Mouse (Mus musculus) neural tube, embryonic 13.5 days (tissue): ENCODE measurements around the gene Thumpd3. TPM values are rescaled to one million over a fixed set of nuclear protein-coding genes. Genes with fewer than 3 reads are reported as not detected.
A peak's percentile ranks its signal among the peaks of the same experiment; 100 is the strongest.

Source experiments
- ATAC-seq: fragments of 200-750 bp; cut with Nextera tagmentation; 2 replicates; pipeline ENCODE4 v1.8.0; 2017; ENCODE audit warnings: low read depth, mild to moderate bottlenecking, moderate TSS enrichment, moderate library complexity
- H3K27ac ChIP-seq: fragments of 300-500 bp; sonication (generic); replicated peaks from 2 replicates; pipeline ENCODE4 v1.5.1; 2015; ENCODE audit warnings: moderate library complexity, mild to moderate bottlenecking, inconsistent platforms
- H3K27me3 ChIP-seq: fragments of 300-500 bp; sonication (generic); 2 replicates; pipeline ENCODE4 v1.6.1; 2015; ENCODE audit warnings: mild to moderate bottlenecking, inconsistent platforms
- H3K36me3 ChIP-seq: fragments of 300-500 bp; sonication (generic); 2 replicates; pipeline ENCODE4 v1.6.1; 2015; ENCODE audit warnings: mild to moderate bottlenecking, inconsistent platforms
- H3K4me1 ChIP-seq: fragments of 300-500 bp; sonication (generic); replicated peaks from 2 replicates; pipeline ENCODE4 v1.6.1; 2015; ENCODE audit warnings: inconsistent platforms
- H3K4me2 ChIP-seq: fragments of 300-500 bp; sonication (generic); 2 replicates; pipeline ENCODE4 v1.6.1; 2015; ENCODE audit warnings: inconsistent platforms, mild to moderate bottlenecking, moderate library complexity
- H3K4me3 ChIP-seq: fragments of 300-500 bp; sonication (generic); 2 replicates; pipeline ENCODE4 v1.5.1; 2015; ENCODE audit warnings: mild to moderate bottlenecking, inconsistent platforms
- H3K9ac ChIP-seq: fragments of 300-500 bp; sonication (generic); 2 replicates; pipeline ENCODE4 v1.6.1; 2015; ENCODE audit warnings: moderate library complexity, mild to moderate bottlenecking, inconsistent platforms
- H3K9me3 ChIP-seq: fragments of 300-500 bp; sonication (generic); 2 replicates; pipeline ENCODE4 v1.6.1; 2016; ENCODE audit warnings: inconsistent platforms
- WGBS: fragments of 180-500 bp; shearing (Covaris S2); methylation state at CpG from one replicate; pipeline ENCODE4 v1.1.7; 2015; 5-methylcytosine and 5-hydroxymethylcytosine counted together
- polyA plus RNA-seq: library from polyadenylated mRNA; unstranded; fragments of >200 nt; fragmentation: Nextera tagmentation; extraction: Ambion mirVana; gene quantifications from 2 replicates; pipeline ENCODE4 v1.2.1, GENCODE M21; 2015

Gene Thumpd3
- polyA plus RNA-seq, 1 experiment from 2014 or later: 58.8 TPM

GRCm38 (mm10) chr6:113024866-113025265 lies 21.2 kb upstream of the Thumpd3 start:
- no peak for ATAC-seq
- Histone ChIP-seq H3K4me3 (no peak overlapping the region), H3K27ac (no peak overlapping the region), H3K4me1 (peaks cover 7% of the 10 kb centered on the region; the same call in 1 of the 2 replicates), H3K27me3 (no peaks in the 10 kb centered on the region), H3K36me3 (no peaks in the 10 kb centered on the region), H3K9ac (no peak overlapping the region), H3K9me3 (no peaks in the 10 kb centered on the region), H3K4me2 (no peak overlapping the region)
- 40% methylated on average over 8 of the region's 8 CpGs for WGBS

- Histone ChIP-seq H3K4me1 (peaks cover 7% of the 10 kb centered on the region; the same call in 1 of the 2 replicates), H3K27me3 (no peaks in the 10 kb centered on the region)
These were observed 20.3 kb upstream of the Thumpd3 start for GRCm38 (mm10) chr6:113025774-113026173.

GRCm38 (mm10) chr6:113027446-113027845 lies 18.6 kb upstream of the Thumpd3 start:
- Histone ChIP-seq H3K4me1 (peaks cover 7% of the 10 kb centered on the region; the same call in 1 of the 2 replicates), H3K27ac (peak overlapping the region; percentile 33; the same call in 1 of the 2 replicates), H3K9me3 (no peaks in the 10 kb centered on the region), H3K4me3 (no peak overlapping the region), H3K4me2 (no peak overlapping the region), H3K9ac (no peak overlapping the region), H3K36me3 (no peaks in the 10 kb centered on the region), H3K27me3 (no peaks in the 10 kb centered on the region)
- no peak for ATAC-seq
- WGBS: 9% methylated on average over 2 of the region's 2 CpGs

More at GRCm38 (mm10) chr6:113025774-113026173, 20.3 kb upstream of the Thumpd3 start:
- H3K36me3 ChIP-seq: no peaks in the 10 kb centered on the region
- no peaks in the 10 kb centered on the region for H3K9me3 ChIP-seq
- H3K4me2 ChIP-seq: no peak overlapping the region
- H3K4me3 ChIP-seq: no peak overlapping the region
- H3K9ac ChIP-seq: no peak overlapping the region
- 46% methylated on average over 5 of the region's 5 CpGs for WGBS
- no peak overlapping the region for H3K27ac ChIP-seq
- no peak for ATAC-seq

- Histone ChIP-seq H3K4me1 (peaks cover 7% of the 10 kb centered on the region; the same call in 1 of the 2 replicates), H3K27me3 (no peaks in the 10 kb centered on the region), H3K36me3 (no peaks in the 10 kb centered on the region), H3K4me2 (no peak overlapping the region), H3K27ac (no peak overlapping the region), H3K9me3 (no peaks in the 10 kb centered on the region), H3K4me3 (no peak overlapping the region), H3K9ac (no peak overlapping the region)
- no peak for ATAC-seq
- WGBS: 83% methylated on average over 3 of the region's 3 CpGs
These were observed 17.0 kb upstream of the Thumpd3 start for GRCm38 (mm10) chr6:113029006-113029405.

- no peak for ATAC-seq
- no peak overlapping the region for H3K4me2 ChIP-seq
- H3K27me3 ChIP-seq: no peaks in the 10 kb centered on the region
- H3K27ac ChIP-seq: no peak overlapping the region
- 79% methylated on average over 3 of the region's 3 CpGs for WGBS
- H3K9me3 ChIP-seq: no peaks in the 10 kb centered on the region
- H3K4me3 ChIP-seq: no peak overlapping the region
- H3K36me3 ChIP-seq: no peaks in the 10 kb centered on the region
- no peak overlapping the region for H3K9ac ChIP-seq
- H3K4me1 ChIP-seq: peaks cover 5% of the 10 kb centered on the region; the same call in 1 of the 2 replicates
These were observed 15.5 kb upstream of the Thumpd3 start for GRCm38 (mm10) chr6:113030553-113030952.

- WGBS: 78% methylated on average over 10 of the region's 10 CpGs
- no peak overlapping the region for H3K4me2 ChIP-seq
- H3K4me3 ChIP-seq: no peak overlapping the region
- H3K27ac ChIP-seq: no peak overlapping the region
- no peak overlapping the region for H3K9ac ChIP-seq
- H3K9me3 ChIP-seq: no peaks in the 10 kb centered on the region
- ATAC-seq: no peak
- no peaks in the 10 kb centered on the region for H3K4me1 ChIP-seq
- H3K27me3 ChIP-seq: no peaks in the 10 kb centered on the region
- no peaks in the 10 kb centered on the region for H3K36me3 ChIP-seq
These were observed 14.9 kb upstream of the Thumpd3 start for GRCm38 (mm10) chr6:113030970-113031660.

- no peak for ATAC-seq
- H3K9ac ChIP-seq: no peak overlapping the region
- no peak overlapping the region for H3K4me2 ChIP-seq
- no peaks in the 10 kb centered on the region for H3K9me3 ChIP-seq
- WGBS: 77% methylated on average over 3 of the region's 3 CpGs
- no peak overlapping the region for H3K4me3 ChIP-seq
- H3K36me3 ChIP-seq: no peaks in the 10 kb centered on the region
- no peaks in the 10 kb centered on the region for H3K27me3 ChIP-seq
- no peak overlapping the region for H3K27ac ChIP-seq
- H3K4me1 ChIP-seq: no peaks in the 10 kb centered on the region
These were observed 13.9 kb upstream of the Thumpd3 start for GRCm38 (mm10) chr6:113032121-113032520.

- H3K4me2 ChIP-seq: no peak overlapping the region
- no peak for ATAC-seq
- H3K4me3 ChIP-seq: no peak overlapping the region
- H3K9ac ChIP-seq: no peak overlapping the region
- no peaks in the 10 kb centered on the region for H3K36me3 ChIP-seq
- no peak overlapping the region for H3K27ac ChIP-seq
- H3K9me3 ChIP-seq: no peaks in the 10 kb centered on the region
- H3K27me3 ChIP-seq: no peaks in the 10 kb centered on the region
- 83% methylated on average over 2 of the region's 2 CpGs for WGBS
- H3K4me1 ChIP-seq: peaks cover 6% of the 10 kb centered on the region
These were observed 12.8 kb upstream of the Thumpd3 start for GRCm38 (mm10) chr6:113033185-113033584.

- WGBS: 88% methylated on average over 6 of the region's 6 CpGs
- Histone ChIP-seq H3K4me3 (no peak overlapping the region), H3K27ac (no peak overlapping the region), H3K4me2 (no peak overlapping the region), H3K36me3 (no peaks in the 10 kb centered on the region), H3K9ac (no peak overlapping the region), H3K27me3 (no peaks in the 10 kb centered on the region), H3K4me1 (peaks cover 12% of the 10 kb centered on the region), H3K9me3 (no peaks in the 10 kb centered on the region)
- no peak for ATAC-seq
These were observed 11.6 kb upstream of the Thumpd3 start for GRCm38 (mm10) chr6:113034466-113034865.

GRCm38 (mm10) chr6:113036463-113037175 lies 9.4 kb upstream of the Thumpd3 start:
- H3K27me3 ChIP-seq: peaks cover 4% of the 10 kb centered on the region; the same call in 1 of the 2 replicates
- no peaks in the 10 kb centered on the region for H3K9me3 ChIP-seq
- ATAC-seq: no peak
- H3K27ac ChIP-seq: no peak overlapping the region
- 57% methylated on average over 4 of the region's 4 CpGs for whole genome bisulfite sequencing
- no peaks in the 10 kb centered on the region for H3K36me3 ChIP-seq
- no peak overlapping the region for H3K9ac ChIP-seq
- H3K4me3 ChIP-seq: no peak overlapping the region
- H3K4me2 ChIP-seq: no peak overlapping the region
- H3K4me1 ChIP-seq: peaks cover 12% of the 10 kb centered on the region

- Histone ChIP-seq H3K27me3 (peaks cover 4% of the 10 kb centered on the region; the same call in 1 of the 2 replicates), H3K27ac (peak overlapping the region; percentile 52; the same call in 1 of the 2 replicates), H3K9ac (peak overlapping the region; percentile 47), H3K4me2 (peak overlapping the region; percentile 53), H3K9me3 (no peaks in the 10 kb centered on the region), H3K4me3 (peak overlapping the region; percentile 24), H3K4me1 (peaks cover 12% of the 10 kb centered on the region), H3K36me3 (no peaks in the 10 kb centered on the region)
- ATAC-seq: peak; percentile 56; the same call in 1 of the 2 replicates
- WGBS: 7% methylated on average over 19 of the region's 19 CpGs
These were observed 7.9 kb upstream of the Thumpd3 start for GRCm38 (mm10) chr6:113037946-113038734.

- Histone ChIP-seq H3K9ac (peak overlapping the region; percentile 47), H3K9me3 (no peaks in the 10 kb centered on the region), H3K27me3 (peaks cover 4% of the 10 kb centered on the region; the same call in 1 of the 2 replicates), H3K4me3 (no peak overlapping the region), H3K4me1 (peaks cover 12% of the 10 kb centered on the region), H3K36me3 (no peaks in the 10 kb centered on the region), H3K4me2 (peak overlapping the region; percentile 53), H3K27ac (no peak overlapping the region)
- ATAC-seq: peak; percentile 36; the same call in 1 of the 2 replicates
- WGBS: 21% methylated on average over 5 of the region's 5 CpGs
These were observed 7.3 kb upstream of the Thumpd3 start for GRCm38 (mm10) chr6:113038735-113039058.
